Mouse (Mus musculus) right cerebral cortex, postnatal 4 days (tissue): ENCODE data around the gene Fyttd1.

Experiments used
- DNase-seq: peaks from one replicate; pipeline ENCODE4 v3.0.0-alpha.2; 2022

Gene Fyttd1

GRCm38 (mm10) chr16:32945379-32945778 lies 68.1 kb downstream of the Fyttd1 start:
- DNase-seq = no peak

- no peak for DNase-seq
These were observed 70.7 kb downstream of the Fyttd1 start for GRCm38 (mm10) chr16:32948016-32948415.

GRCm38 (mm10) chr16:32948656-32949055 lies 71.4 kb downstream of the Fyttd1 start:
- DNase-seq = no peak

GRCm38 (mm10) chr16:32949281-32949680 lies 72.0 kb downstream of the Fyttd1 start:
- no peak for DNase-seq

- no peak for DNase-seq
These were observed 73.8 kb downstream of the Fyttd1 start for GRCm38 (mm10) chr16:32951074-32951473.

- no peak for DNase-seq
These were observed 76.5 kb downstream of the Fyttd1 start for GRCm38 (mm10) chr16:32953806-32954205.

GRCm38 (mm10) chr16:32954304-32954703 lies 77.0 kb downstream of the Fyttd1 start:
- DNase-seq = no peak

- no peak for DNase-seq
These were observed 79.6 kb downstream of the Fyttd1 start for GRCm38 (mm10) chr16:32956889-32957288.
